Mouse (Mus musculus): ENCODE measurements around the gene Cenpv.

- no peak for TF ChIP-seq CTCF (IDR thresholded peaks at IDR 0.05; ENCODE audit: low read depth)
- no peak for TF ChIP-seq EP300 (IDR thresholded peaks at IDR 0.05; ENCODE audit: low read depth)
Observed at GRCm38 (mm10) chr11:62584671-62585206, 45.7 kb upstream of the Cenpv start.
